Mouse (Mus musculus): ENCODE data around the gene Ssbp3. TPM values are rescaled to one million over a fixed set of nuclear protein-coding genes. Genes with fewer than 3 reads are reported as not detected.
A peak's percentile ranks its signal among the peaks of the same experiment; 100 is the strongest.

Ssbp3 gene
- polyA plus RNA-seq, 1 experiment from 2014 or later = 50.5 TPM

GRCm38 (mm10) chr4:107056088-107056487 is 145.6 kb downstream of the Ssbp3 start:
- H3K4me3 ChIP-seq (replicated peaks) = no peak overlapping the region
- 78% methylated on average over 3 of the region's 3 CpGs for WGBS (ENCODE audit: insufficient replicate concordance)
- no peaks in the 10 kb centered on the region for H3K27me3 ChIP-seq
- no peak overlapping the region for H3K9ac ChIP-seq
- no peak overlapping the region for H3K4me2 ChIP-seq
- no peak overlapping the region for H3K27ac ChIP-seq (replicated peaks)
- H3K9me3 ChIP-seq (replicated peaks) = no peaks in the 10 kb centered on the region
- no peaks in the 10 kb centered on the region; the same call in 1 of the 2 replicates for H3K4me1 ChIP-seq (replicated peaks)
- H3K36me3 ChIP-seq (replicated peaks) = peaks cover 45% of the 10 kb centered on the region
- no peak for ATAC-seq (ENCODE audit: insufficient read depth)

GRCm38 (mm10) chr4:107058346-107058745 is 147.8 kb downstream of the Ssbp3 start:
- no peak for ATAC-seq (ENCODE audit: insufficient read depth)
- H3K9ac ChIP-seq = no peak overlapping the region
- H3K4me1 ChIP-seq (replicated peaks) = no peaks in the 10 kb centered on the region; the same call in 1 of the 2 replicates
- 69% methylated on average over 5 of the region's 5 CpGs for WGBS (ENCODE audit: insufficient replicate concordance)
- H3K4me3 ChIP-seq (replicated peaks) = no peak overlapping the region
- H3K4me2 ChIP-seq = no peak overlapping the region
- H3K27me3 ChIP-seq = no peaks in the 10 kb centered on the region
- H3K9me3 ChIP-seq (replicated peaks) = no peaks in the 10 kb centered on the region
- no peak overlapping the region for H3K27ac ChIP-seq (replicated peaks)
- H3K36me3 ChIP-seq (replicated peaks) = peaks cover 65% of the 10 kb centered on the region

- ATAC-seq (ENCODE audit: insufficient read depth) = no peak
- 50% methylated on average over 6 of the region's 6 CpGs for WGBS (ENCODE audit: insufficient replicate concordance)
- H3K4me3 ChIP-seq (replicated peaks) = no peak overlapping the region
Measured at GRCm38 (mm10) chr4:107058781-107059180, 148.3 kb downstream of the Ssbp3 start.

GRCm38 (mm10) chr4:107061560-107061959 is 151.1 kb downstream of the Ssbp3 start:
- Histone ChIP-seq H3K36me3 (replicated peaks) (peaks cover 74% of the 10 kb centered on the region), H3K9me3 (replicated peaks) (no peaks in the 10 kb centered on the region), H3K27ac (replicated peaks) (no peak overlapping the region), H3K4me2 (no peak overlapping the region), H3K27me3 (no peaks in the 10 kb centered on the region), H3K4me1 (replicated peaks) (peaks cover 19% of the 10 kb centered on the region), H3K9ac (no peak overlapping the region), H3K4me3 (replicated peaks) (no peak overlapping the region)
- 79% methylated on average over 4 of the region's 4 CpGs for WGBS (ENCODE audit: insufficient replicate concordance)
- ATAC-seq (ENCODE audit: insufficient read depth) = no peak

More at GRCm38 (mm10) chr4:107058781-107059180, 148.3 kb downstream of the Ssbp3 start:
- Histone ChIP-seq H3K27ac (replicated peaks) (no peak overlapping the region), H3K27me3 (no peaks in the 10 kb centered on the region), H3K9ac (no peak overlapping the region), H3K9me3 (replicated peaks) (no peaks in the 10 kb centered on the region), H3K36me3 (replicated peaks) (peaks cover 69% of the 10 kb centered on the region), H3K4me1 (replicated peaks) (no peaks in the 10 kb centered on the region; the same call in 1 of the 2 replicates), H3K4me2 (no peak overlapping the region)

GRCm38 (mm10) chr4:107063214-107063613 is 152.7 kb downstream of the Ssbp3 start:
- no peak overlapping the region for H3K4me3 ChIP-seq (replicated peaks)
- no peak overlapping the region for H3K4me2 ChIP-seq
- H3K27me3 ChIP-seq = no peaks in the 10 kb centered on the region
- H3K27ac ChIP-seq (replicated peaks) = no peak overlapping the region
- no peaks in the 10 kb centered on the region for H3K9me3 ChIP-seq (replicated peaks)
- H3K4me1 ChIP-seq (replicated peaks) = peaks cover 32% of the 10 kb centered on the region
- no peak overlapping the region for H3K9ac ChIP-seq
- no peak for ATAC-seq (ENCODE audit: insufficient read depth)
- WGBS (ENCODE audit: insufficient replicate concordance) = 67% methylated on average over 3 of the region's 3 CpGs
- H3K36me3 ChIP-seq (replicated peaks) = peaks cover 58% of the 10 kb centered on the region

- WGBS (ENCODE audit: insufficient replicate concordance) = 69% methylated on average over 5 of the region's 5 CpGs
Measured at GRCm38 (mm10) chr4:107064394-107065098, 154.0 kb downstream of the Ssbp3 start.

GRCm38 (mm10) chr4:107066252-107067124 is 156.0 kb downstream of the Ssbp3 start, which contains the start of the genes Mrpl37 and Cyb5rl:
Mrpl37 (minus strand) TSS chr4:107066868.
Cyb5rl (plus strand) TSS chr4:107066988.
- peak within 1 kb of the TSS; percentile 84 for H3K9ac ChIP-seq
- H3K27me3 ChIP-seq = no peaks in the 10 kb centered on the region
- H3K9me3 ChIP-seq (replicated peaks) = no peaks in the 10 kb centered on the region
- peak within 1 kb of the TSS; percentile 83 for H3K4me3 ChIP-seq (replicated peaks)
- peak within 1 kb of the TSS; percentile 100 for H3K4me2 ChIP-seq
- peak; percentile 97 for ATAC-seq (ENCODE audit: insufficient read depth)
- H3K27ac ChIP-seq (replicated peaks) = peak within 1 kb of the TSS; percentile 61
- H3K36me3 ChIP-seq (replicated peaks) = peaks cover 30% of the 10 kb centered on the region
- WGBS (ENCODE audit: insufficient replicate concordance) = under 1% methylated on average over 60 of the region's 60 CpGs
- H3K4me1 ChIP-seq (replicated peaks) = peaks cover 32% of the 10 kb centered on the region

More at GRCm38 (mm10) chr4:107064394-107065098, 154.0 kb downstream of the Ssbp3 start:
- no peak overlapping the region for H3K4me2 ChIP-seq
- H3K27ac ChIP-seq (replicated peaks) = no peak overlapping the region
- no peaks in the 10 kb centered on the region for H3K27me3 ChIP-seq
- H3K9me3 ChIP-seq (replicated peaks) = no peaks in the 10 kb centered on the region
- no peak overlapping the region for H3K4me3 ChIP-seq (replicated peaks)
- no peak for ATAC-seq (ENCODE audit: insufficient read depth)
- H3K36me3 ChIP-seq (replicated peaks) = peaks cover 45% of the 10 kb centered on the region
- no peak overlapping the region for H3K9ac ChIP-seq
- H3K4me1 ChIP-seq (replicated peaks) = peaks cover 32% of the 10 kb centered on the region

- 3% methylated on average over 33 of the region's 33 CpGs for WGBS (ENCODE audit: insufficient replicate concordance)
- peak overlapping the region; percentile 100 for H3K4me2 ChIP-seq
- H3K4me1 ChIP-seq (replicated peaks) = peaks cover 32% of the 10 kb centered on the region
- H3K27ac ChIP-seq (replicated peaks) = 0 out of 2 replicates have a peak overlapping the region, but pooled peaks have one; percentile 24
- H3K27me3 ChIP-seq = no peaks in the 10 kb centered on the region
- peak overlapping the region; percentile 83 for H3K4me3 ChIP-seq (replicated peaks)
- peak overlapping the region; percentile 84 for H3K9ac ChIP-seq
- H3K9me3 ChIP-seq (replicated peaks) = no peaks in the 10 kb centered on the region
- peaks cover 22% of the 10 kb centered on the region for H3K36me3 ChIP-seq (replicated peaks)
- peak; percentile 17 for ATAC-seq (ENCODE audit: insufficient read depth)
Measured at GRCm38 (mm10) chr4:107067151-107067840, 156.8 kb downstream of the Ssbp3 start.

- Histone ChIP-seq H3K9ac (no peak overlapping the region), H3K4me1 (replicated peaks) (peaks cover 8% of the 10 kb centered on the region), H3K9me3 (replicated peaks) (no peaks in the 10 kb centered on the region), H3K27me3 (no peaks in the 10 kb centered on the region), H3K27ac (replicated peaks) (no peak overlapping the region), H3K4me3 (replicated peaks) (no peak overlapping the region), H3K4me2 (no peak overlapping the region), H3K36me3 (replicated peaks) (no peaks in the 10 kb centered on the region)
- 77% methylated on average over 9 of the region's 9 CpGs for WGBS (ENCODE audit: insufficient replicate concordance)
- ATAC-seq (ENCODE audit: insufficient read depth) = no peak
Measured at GRCm38 (mm10) chr4:107072343-107072742, 161.8 kb downstream of the Ssbp3 start.

GRCm38 (mm10) chr4:107075456-107075855 is 165.0 kb downstream of the Ssbp3 start:
- no peaks in the 10 kb centered on the region for H3K36me3 ChIP-seq (replicated peaks)
- no peaks in the 10 kb centered on the region for H3K9me3 ChIP-seq (replicated peaks)
- H3K4me2 ChIP-seq = no peak overlapping the region
- no peak overlapping the region for H3K27ac ChIP-seq (replicated peaks)
- 60% methylated on average over 5 of the region's 5 CpGs for WGBS (ENCODE audit: insufficient replicate concordance)
- no peak overlapping the region for H3K9ac ChIP-seq
- H3K27me3 ChIP-seq = no peaks in the 10 kb centered on the region
- H3K4me1 ChIP-seq (replicated peaks) = no peaks in the 10 kb centered on the region
- H3K4me3 ChIP-seq (replicated peaks) = no peak overlapping the region
- no peak for ATAC-seq (ENCODE audit: insufficient read depth)
